Mouse (Mus musculus): Measurements from ENCODE around the gene Gm45062.

GRCm38 (mm10) chr6:8638122-8638521, 378.9 kb downstream of the Gm45062 start:
- TF ChIP-seq MAFK (IDR thresholded peaks at IDR 0.05; ENCODE audit: insufficient read depth, low read depth, low read length), result no peak
- no peak for TF ChIP-seq CHD2 (IDR thresholded peaks at IDR 0.05; ENCODE audit: low read depth, low read length)
- TF ChIP-seq HCFC1 (IDR thresholded peaks at IDR 0.05; ENCODE audit: borderline replicate concordance, insufficient read depth, low read length), result no peak
- no peak for TF ChIP-seq ZC3H11A (IDR thresholded peaks at IDR 0.05; ENCODE audit: borderline replicate concordance, low read depth, low read length)
- TF ChIP-seq ZNF384 (IDR thresholded peaks at IDR 0.05; ENCODE audit: low read depth, low read length), result no peak
